Mouse (Mus musculus) MEL (cell line): ENCODE data around the gene Tacc3.
A peak's percentile ranks its signal among the peaks of the same experiment; 100 is the strongest.

Source experiments
- BHLHE40 ChIP-seq: IDR thresholded peaks from 2 replicates; pipeline ENCODE4 v1.6.1; 2012; ENCODE audit warnings: low read depth, mild to moderate bottlenecking, inconsistent platforms, low read length, improper control_type of control experiment, borderline replicate concordance
- CTCF ChIP-seq, 3 experiments: IDR thresholded peaks in 2 of 3; conservative IDR thresholded peaks in 1 of 3; 2 replicates each; pipeline ENCODE4 v1.5.1; 2011 to 2012; ENCODE audit warnings: low read length in 3 of 3, low read depth in 2 of 3, mild to moderate bottlenecking in 2 of 3, improper control_type of control experiment in 1 of 3, inconsistent platforms in 1 of 3, mixed read lengths in 1 of 3, moderate library complexity in 1 of 3; ENCODE audit not compliant: control insufficient read depth in 1 of 3, insufficient read depth in 1 of 3, poor library complexity in 1 of 3, severe bottlenecking in 1 of 3
- E2F4 ChIP-seq: IDR thresholded peaks from 2 replicates; pipeline ENCODE4 v1.6.1; 2011; ENCODE audit warnings: low read depth, low read length, improper control_type of control experiment, borderline replicate concordance
- EP300 ChIP-seq, 2 experiments: IDR thresholded peaks; 2 replicates each; pipeline ENCODE4 v1.6.1; 2011; ENCODE audit warnings: improper control_type of control experiment in 2 of 2, low read length in 2 of 2, low read depth in 1 of 2, mild to moderate bottlenecking in 1 of 2
- ETS1 ChIP-seq: IDR thresholded peaks from 2 replicates; pipeline ENCODE4 v1.6.1; 2012; ENCODE audit warnings: low read depth, mild to moderate bottlenecking, inconsistent platforms, low read length, improper control_type of control experiment, moderate library complexity
- GATA1 ChIP-seq: IDR thresholded peaks from 2 replicates; pipeline ENCODE4 v1.6.1; 2011; ENCODE audit warnings: low read depth, low read length, improper control_type of control experiment
- MAX ChIP-seq: IDR thresholded peaks from 2 replicates; pipeline ENCODE4 v1.6.1; 2011; ENCODE audit warnings: low read length, improper control_type of control experiment
- MEF2A ChIP-seq: IDR thresholded peaks from 2 replicates; pipeline ENCODE4 v1.6.1; 2014; ENCODE audit warnings: low read depth, mild to moderate bottlenecking, inconsistent platforms, low read length, improper control_type of control experiment; ENCODE audit not compliant: poor library complexity, insufficient replicate concordance, severe bottlenecking; ENCODE audit errors: extremely low read depth
- NRF1 ChIP-seq: IDR thresholded peaks from 2 replicates; pipeline ENCODE4 v1.6.1; 2014; ENCODE audit warnings: low read depth, mild to moderate bottlenecking, inconsistent platforms, low read length, improper control_type of control experiment, moderate library complexity; ENCODE audit not compliant: poor library complexity, insufficient read depth, severe bottlenecking
- POLR2A ChIP-seq, 2 experiments: IDR thresholded peaks; 2 replicates each; pipeline ENCODE4 v1.6.1; 2011 to 2012; ENCODE audit warnings: low read length in 2 of 2, mild to moderate bottlenecking in 2 of 2, control low read depth in 1 of 2, improper control_type of control experiment in 1 of 2, low read depth in 1 of 2, moderate library complexity in 1 of 2; ENCODE audit not compliant: control insufficient read depth in 1 of 2, insufficient read depth in 1 of 2, poor library complexity in 1 of 2
- POLR2AphosphoS2 ChIP-seq: IDR thresholded peaks from 2 replicates; pipeline ENCODE4 v1.6.1; 2011; ENCODE audit warnings: low read length, improper control_type of control experiment
- TAL1 ChIP-seq: IDR thresholded peaks from 2 replicates; pipeline ENCODE4 v1.6.1; 2012; ENCODE audit warnings: mild to moderate bottlenecking, inconsistent platforms, low read length, moderate library complexity, mixed read lengths
- UBTF ChIP-seq: IDR thresholded peaks from 2 replicates; pipeline ENCODE4 v1.6.1; 2012; ENCODE audit warnings: low read depth, mild to moderate bottlenecking, inconsistent platforms, low read length, improper control_type of control experiment, moderate library complexity, borderline replicate concordance; ENCODE audit not compliant: insufficient read depth
- ZNF384 ChIP-seq: IDR thresholded peaks from 2 replicates; pipeline ENCODE4 v1.6.1; 2012; ENCODE audit warnings: low read depth, mild to moderate bottlenecking, inconsistent platforms, low read length, improper control_type of control experiment

- TF ChIP-seq TAL1 (no peak), BHLHE40 (no peak), CTCF (IDR thresholded peaks at IDR 0.05 in 2 of 3, conservative IDR thresholded peaks at IDR 0.05 in 1 of 3; ENCODE audit: control insufficient read depth in 1 of 3, insufficient read depth in 1 of 3, low read depth in 2 of 3, low read length in 3 of 3, poor library complexity in 1 of 3, severe bottlenecking in 1 of 3) (0 out of 6 replicates have a peak, but pooled peaks of 1 of the 3 experiments have one; percentile 0), POLR2AphosphoS2 (no peak), ETS1 (no peak), UBTF (peak; percentile 61; the same call in 1 of the 2 replicates), ZNF384 (no peak), MEF2A (no peak), EP300 (IDR thresholded peaks at IDR 0.05; ENCODE audit: low read depth in 1 of 2, low read length in 2 of 2) (no peak), GATA1 (no peak), POLR2A (IDR thresholded peaks at IDR 0.05; ENCODE audit: control insufficient read depth in 1 of 2, insufficient read depth in 1 of 2, low read depth in 1 of 2, low read length in 2 of 2, poor library complexity in 1 of 2) (peak; percentile 99 to 100), MAX (no peak), NRF1 (no peak), E2F4 (no peak)
Observed at GRCm38 (mm10) chr5:33651921-33652782, 5.8 kb upstream of the Tacc3 start, which contains the start of gene Slbp.
